Mouse (Mus musculus): Measurements from ENCODE around the gene Tmem131.
"Not testable (repeated sequence)": the region's sequence is repeated elsewhere in the genome, so short reads cannot be mapped to it uniquely, and the experiment has no call there.

The Tmem131 gene

GRCm38 (mm10) chr1:36845031-36845430, 98.4 kb downstream of the Tmem131 start:
- in situ Hi-C loops (cut with MboI; ENCODE audit: unreplicated experiment in 2 of 2) = no loop called here

DNA sequence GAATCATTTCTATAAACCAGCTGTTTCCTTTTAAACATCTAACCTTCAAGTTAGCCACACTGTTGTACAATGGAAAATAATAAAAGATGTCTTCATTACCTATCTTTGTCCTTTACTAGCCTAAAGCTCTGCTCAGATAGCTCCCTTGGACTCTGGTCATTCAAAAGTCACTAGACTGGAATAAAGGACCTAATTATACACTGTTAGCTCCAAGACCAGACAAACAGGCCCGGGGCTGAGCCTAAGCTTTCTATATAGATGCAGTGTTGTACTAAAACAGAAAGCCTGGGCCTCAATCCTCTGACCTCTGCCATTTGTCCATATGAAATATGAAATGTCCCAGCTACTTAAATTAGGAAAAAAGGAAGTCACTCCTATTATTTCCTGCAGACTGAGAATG, 101.7 kb downstream of the Tmem131 start:
- in situ Hi-C loops (cut with MboI; ENCODE audit: unreplicated experiment in 2 of 2) = no loop called here

DNA sequence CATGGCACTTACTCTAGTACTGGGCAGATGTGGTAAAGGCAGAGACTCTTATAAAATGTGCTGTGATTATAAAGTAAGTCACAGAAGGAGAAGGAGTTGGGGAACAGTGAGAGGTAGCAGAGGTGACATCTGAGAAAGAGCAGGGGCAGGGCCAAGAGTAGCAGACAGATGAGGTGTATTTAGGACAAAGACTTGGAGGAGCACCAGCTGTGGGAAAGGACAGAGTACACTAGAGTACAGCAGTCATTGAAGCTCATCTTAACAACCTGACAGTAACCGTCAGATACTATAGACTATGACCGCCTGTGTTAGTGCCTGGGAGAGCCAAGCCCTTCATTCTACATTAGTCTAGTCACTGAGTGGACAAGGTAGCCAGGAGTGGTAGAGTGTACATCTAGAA, 102.5 kb downstream of the Tmem131 start:
- in situ Hi-C loops (cut with MboI; ENCODE audit: unreplicated experiment in 2 of 2) = no loop called here

GRCm38 (mm10) chr1:36839858-36840257, 103.6 kb downstream of the Tmem131 start:
- in situ Hi-C loops (cut with MboI; ENCODE audit: unreplicated experiment in 2 of 2) = no loop called here

DNA sequence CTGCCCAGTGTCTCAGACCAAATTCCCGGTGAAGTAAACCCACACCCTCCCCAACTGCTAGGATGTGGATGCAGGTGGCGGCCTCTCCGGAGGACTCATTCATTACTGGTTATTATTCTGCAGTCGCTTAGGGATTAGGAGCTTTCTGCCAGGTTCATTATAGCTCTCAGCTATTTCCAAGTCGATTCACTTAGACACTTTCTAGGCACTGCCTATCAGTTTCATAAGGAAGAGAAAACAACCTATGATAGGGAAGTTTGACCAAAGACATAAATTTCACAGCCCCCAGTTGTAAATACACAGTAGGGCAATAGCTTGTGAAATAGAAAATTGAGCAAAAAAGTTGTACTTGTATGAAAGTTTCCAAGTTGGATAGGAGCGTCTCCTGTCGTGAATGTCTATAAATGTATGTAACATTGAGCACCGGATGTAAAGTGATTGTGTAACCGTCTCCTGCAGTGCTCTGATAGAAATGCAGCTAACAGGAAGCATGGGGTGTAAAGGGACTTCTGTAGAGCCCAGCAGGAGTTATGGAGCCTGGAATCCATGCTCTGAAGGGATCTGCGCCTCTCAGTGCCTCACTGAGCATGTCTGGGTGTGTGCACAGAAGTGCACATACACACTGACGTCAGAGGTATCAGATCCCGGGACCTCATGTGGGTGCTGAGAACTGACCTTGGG, 107.1 kb downstream of the Tmem131 start:
- in situ Hi-C loops (cut with MboI; ENCODE audit: unreplicated experiment in 2 of 2) = no loop called here

DNA sequence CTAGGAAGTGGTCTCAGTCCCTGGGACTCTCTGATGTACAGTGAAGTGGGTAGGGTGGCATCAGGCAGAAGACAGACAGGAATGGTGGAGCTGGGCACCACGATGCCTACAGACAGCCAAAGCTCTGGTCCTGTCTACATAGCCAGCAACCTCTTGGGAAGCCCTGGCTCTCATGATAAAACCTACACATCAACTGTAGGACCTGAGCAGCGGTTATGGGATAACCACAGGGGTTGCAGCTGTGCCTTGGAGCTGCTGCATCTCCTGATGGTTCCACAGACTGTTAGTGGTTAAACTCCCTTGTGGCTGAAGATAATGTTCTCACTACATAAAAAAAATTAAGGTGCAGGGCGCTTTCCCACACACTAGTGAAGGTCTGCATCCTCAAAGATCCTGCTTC, 107.9 kb downstream of the Tmem131 start:
- in situ Hi-C loops (cut with MboI; ENCODE audit: unreplicated experiment in 2 of 2) = no loop called here

- in situ Hi-C loops (cut with MboI; ENCODE audit: unreplicated experiment in 2 of 2) = loop anchor here (5.0 kb wide), 2 partner anchors 37 to 103 kb away; no protein-coding TSS in a partner anchor
Observed at GRCm38 (mm10) chr1:36834090-36834489, 109.4 kb downstream of the Tmem131 start.

DNA sequence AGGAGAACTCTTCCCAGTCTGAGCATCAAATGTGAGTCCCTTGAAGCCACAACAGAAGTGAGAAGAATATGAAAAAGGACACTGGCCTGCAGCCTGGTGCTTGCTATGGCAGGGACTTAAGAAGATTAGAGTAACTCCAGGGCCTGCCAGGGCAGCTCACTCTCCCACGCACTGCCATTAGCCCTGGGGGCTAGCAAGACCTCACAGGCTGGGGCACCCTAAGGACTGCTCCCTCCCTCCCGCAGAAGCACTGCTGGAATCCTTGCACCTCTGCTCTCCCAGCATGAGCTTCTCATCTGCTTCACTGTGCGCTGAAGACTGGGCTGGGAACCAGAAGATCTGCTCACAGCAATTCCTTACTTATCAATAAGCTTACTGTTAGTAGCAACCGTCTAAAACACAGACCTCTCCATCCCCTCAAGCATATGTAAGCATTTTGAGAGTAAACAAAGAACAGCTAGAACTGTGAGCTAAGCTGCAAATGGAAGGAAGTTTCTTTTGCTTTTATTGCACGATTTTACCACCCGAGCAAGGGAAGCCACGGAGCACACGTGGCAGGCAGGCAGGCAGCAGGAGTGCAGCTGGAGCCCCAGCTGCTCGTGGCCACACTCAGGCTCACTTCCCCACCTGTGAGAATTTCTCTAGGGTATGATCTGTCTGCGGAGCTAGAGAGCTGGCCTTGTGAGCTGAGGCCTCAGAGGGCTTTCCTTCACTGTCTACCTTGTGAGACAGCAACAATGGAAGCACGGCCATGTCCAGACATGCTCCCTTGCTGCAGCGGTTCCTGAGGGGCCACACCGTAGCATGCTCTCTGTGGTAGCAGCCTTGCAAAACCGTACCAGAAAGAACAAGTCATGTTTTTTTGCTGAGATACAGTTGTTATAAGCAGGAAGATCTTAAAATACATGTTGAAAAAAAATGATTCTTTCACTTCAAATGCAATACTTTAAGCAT, 112.3 kb downstream of the Tmem131 start:
- in situ Hi-C loops (cut with MboI; ENCODE audit: unreplicated experiment in 2 of 2) = loop anchor here (5.0 kb wide), 2 partner anchors 34 to 106 kb away; no protein-coding TSS in a partner anchor

DNA sequence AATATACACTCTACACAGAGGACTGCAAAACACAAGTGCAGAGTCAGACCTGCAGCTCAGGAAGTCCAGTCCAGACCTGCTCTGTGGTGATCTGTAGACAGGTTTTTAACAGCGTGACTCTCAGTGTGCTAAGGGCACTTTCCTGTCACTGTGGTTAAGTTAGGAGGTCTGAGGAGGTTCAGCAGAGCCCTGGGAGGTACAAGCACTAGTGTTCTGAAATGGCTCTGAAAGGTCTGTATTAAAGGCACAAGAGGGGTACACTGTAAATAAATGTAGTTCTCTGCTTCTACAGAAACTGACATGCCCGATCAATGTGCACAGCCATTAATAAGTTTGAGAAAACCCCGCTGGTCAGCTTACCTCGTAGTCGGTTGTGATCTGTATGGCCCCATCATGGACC, 119.1 kb downstream of the Tmem131 start:
- in situ Hi-C loops (cut with MboI; ENCODE audit: unreplicated experiment in 2 of 2) = no loop called here

DNA sequence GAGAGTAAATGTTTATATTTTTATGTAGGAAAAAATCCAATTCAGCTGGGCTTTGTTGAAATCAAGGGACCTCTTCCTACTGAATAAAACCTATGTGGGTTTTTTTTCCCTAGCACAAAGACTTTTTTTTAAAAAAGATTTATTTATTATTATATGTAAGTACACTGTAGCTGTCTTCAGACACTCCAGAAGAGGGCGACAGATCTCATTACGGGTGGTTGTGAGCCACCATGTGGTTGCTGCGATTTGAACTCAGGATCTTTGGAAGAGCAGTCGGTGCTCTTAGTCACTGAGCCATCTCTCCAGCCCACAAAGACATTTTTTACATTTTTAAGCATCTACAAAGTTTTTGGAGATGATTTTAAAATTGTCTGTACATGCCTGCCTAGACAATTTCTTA, 121.5 kb downstream of the Tmem131 start:
- in situ Hi-C loops (cut with MboI; ENCODE audit: unreplicated experiment in 2 of 2) = not testable (repeated sequence)

- in situ Hi-C loops (cut with MboI; ENCODE audit: unreplicated experiment in 2 of 2) = no loop called here
Observed at GRCm38 (mm10) chr1:36815166-36815565, 128.3 kb downstream of the Tmem131 start.

DNA sequence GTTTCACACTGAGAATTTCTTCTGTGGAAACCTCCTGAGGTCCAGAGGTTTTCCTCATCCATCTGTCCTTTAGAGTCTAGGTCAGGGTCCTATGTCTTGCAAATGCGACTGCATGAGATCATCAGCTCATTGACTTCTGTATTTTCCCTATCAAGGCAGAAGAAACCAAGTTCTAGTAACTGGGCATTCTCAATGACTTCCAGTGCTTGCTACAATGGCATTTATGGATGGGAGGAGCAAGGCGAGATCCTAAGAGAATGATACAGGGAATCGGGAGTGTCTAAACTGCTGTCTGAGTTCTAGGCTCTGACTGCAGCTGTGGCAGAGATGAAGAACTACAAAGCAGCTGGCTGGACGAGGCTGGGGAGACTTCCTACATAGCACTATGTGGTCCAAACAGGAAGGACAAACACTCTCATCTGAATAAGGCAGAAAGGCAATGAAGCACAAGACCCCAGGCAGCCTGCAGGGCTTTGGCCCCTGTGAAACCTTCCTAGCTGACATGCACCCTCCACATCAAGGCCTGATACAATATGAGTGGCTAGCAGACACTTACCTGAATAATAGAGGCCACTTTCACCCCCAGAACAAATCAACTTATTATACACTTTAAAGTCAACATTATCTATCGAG, 129.1 kb downstream of the Tmem131 start:
- in situ Hi-C loops (cut with MboI; ENCODE audit: unreplicated experiment in 2 of 2) = no loop called here

DNA sequence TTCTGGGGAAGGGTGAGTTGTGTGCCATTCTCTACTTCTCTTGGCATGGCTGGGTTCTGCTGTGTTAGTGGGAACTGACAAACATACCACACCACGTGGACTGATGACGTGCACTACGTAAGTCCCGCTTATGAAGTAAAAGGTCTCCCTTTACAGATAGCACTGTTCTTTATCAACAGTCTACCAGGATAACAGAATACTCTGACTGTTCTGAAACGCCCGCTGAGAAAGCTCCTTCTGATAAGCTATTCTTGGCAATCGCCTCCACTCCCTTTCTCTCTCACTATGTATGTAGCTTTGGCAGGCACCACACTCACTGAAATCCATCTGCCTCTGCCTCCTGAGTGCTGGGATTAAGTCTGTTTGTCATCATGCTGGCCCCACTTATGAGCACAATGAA, 130.1 kb downstream of the Tmem131 start:
- in situ Hi-C loops (cut with MboI; ENCODE audit: unreplicated experiment in 2 of 2) = no loop called here

- in situ Hi-C loops (cut with MboI; ENCODE audit: unreplicated experiment in 2 of 2) = no loop called here
Observed at GRCm38 (mm10) chr1:36811806-36812205, 131.7 kb downstream of the Tmem131 start.

GRCm38 (mm10) chr1:36807782-36808565, 135.5 kb downstream of the Tmem131 start:
- in situ Hi-C loops (cut with MboI; ENCODE audit: unreplicated experiment in 2 of 2) = no loop called here

GRCm38 (mm10) chr1:36807086-36807485, 136.4 kb downstream of the Tmem131 start:
- in situ Hi-C loops (cut with MboI; ENCODE audit: unreplicated experiment in 2 of 2) = no loop called here

DNA sequence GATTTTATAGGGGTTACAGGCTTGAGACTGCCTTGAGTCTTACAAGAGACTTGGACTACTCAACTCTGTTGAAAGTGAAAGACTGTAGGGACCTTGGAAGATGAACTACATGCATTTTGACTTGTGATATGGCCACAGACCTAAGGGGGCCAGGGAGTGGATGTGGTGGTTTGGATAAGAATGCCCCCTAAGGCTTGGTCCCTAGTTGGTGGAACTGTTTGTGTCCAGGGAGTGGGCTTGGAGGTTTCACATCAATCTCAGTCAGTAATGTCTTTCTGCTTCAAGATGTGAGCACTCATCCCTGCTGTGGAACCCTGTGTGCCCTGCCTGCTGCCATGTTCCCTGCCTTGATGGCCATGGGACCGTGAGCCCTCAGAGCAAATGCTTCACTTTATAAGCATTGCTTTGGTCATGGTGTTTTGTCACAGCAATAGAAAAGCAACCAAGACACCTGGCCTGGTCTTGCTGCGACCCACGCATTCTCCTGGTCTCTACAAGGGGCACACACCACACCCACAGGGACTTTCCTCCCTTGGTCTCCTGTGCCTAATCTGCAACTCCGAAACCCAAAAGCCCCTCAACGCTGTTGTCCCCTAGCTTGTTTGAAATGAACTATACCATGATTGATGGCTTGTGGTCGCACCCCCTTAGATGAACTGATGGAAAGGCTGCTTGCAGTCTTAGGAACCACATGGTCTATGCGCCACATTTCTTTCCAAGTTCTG, 137.1 kb downstream of the Tmem131 start:
- in situ Hi-C loops (cut with MboI; ENCODE audit: unreplicated experiment in 2 of 2) = no loop called here

- in situ Hi-C loops (cut with MboI; ENCODE audit: unreplicated experiment in 2 of 2) = no loop called here
Observed at GRCm38 (mm10) chr1:36804833-36805232, 138.6 kb downstream of the Tmem131 start.

DNA sequence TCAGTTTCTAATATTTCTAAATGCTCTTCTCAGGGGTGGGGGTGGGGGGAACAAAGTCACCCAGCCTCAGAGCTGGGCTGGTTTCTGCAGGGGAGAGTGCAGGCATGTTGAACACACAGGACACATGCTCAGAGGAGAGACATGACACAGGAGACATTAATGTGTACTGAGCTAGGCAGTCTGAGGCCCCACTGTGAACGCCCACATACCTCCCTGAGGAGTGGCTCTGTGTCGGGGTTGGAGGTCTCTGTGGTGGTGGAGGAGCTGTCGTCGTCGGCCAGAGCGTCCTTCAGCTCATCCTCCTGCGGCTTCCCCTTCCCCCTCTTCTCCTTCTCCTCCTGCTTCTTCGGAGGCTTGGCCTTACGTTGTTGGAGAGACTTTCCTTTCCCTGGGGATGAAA, 139.2 kb downstream of the Tmem131 start:
- in situ Hi-C loops (cut with MboI; ENCODE audit: unreplicated experiment in 2 of 2) = no loop called here

All from v-Abl transformed pro-B cells (cell line).